Mouse (Mus musculus) adrenal gland, postnatal 10 days (tissue): Measurements from ENCODE around the gene Supv3l1. TPM values are rescaled to one million over a fixed set of nuclear protein-coding genes. Genes with fewer than 3 reads are reported as not detected.
"Not testable (repeated sequence)": the region's sequence is repeated elsewhere in the genome, so short reads cannot be mapped to it uniquely, and the experiment has no call there.

Experiments used
- DNase-seq: peaks from one replicate; pipeline ENCODE4 v3.0.0; 2021; ENCODE audit warnings: mixed read lengths
- long read RNA-seq, 2 experiments: library from polyadenylated mRNA; stranded (forward); transcript quantifications; one replicate each; pipeline ENCODE4 v2.0.0; 2021
- total RNA-seq, 2 experiments: library from RNA; stranded (reverse); gene quantifications; 2 replicates each; pipeline ENCODE4 v1.2.3; 2021

Gene Supv3l1
- 10 to 100 TPM; 34.5 to 41.8 TPM for total RNA-seq
- long read RNA-seq, experiment 1, transcript Supv3l1-201 (15 exons, 2,604 nt) = major isoform, 27 of 46 reads
- long read RNA-seq, experiment 1, partial matches to known transcripts = 6 of 46 reads
- long read RNA-seq, experiment 1, other reads (novel, unspliced or antisense) = 11 of 46 reads
- long read RNA-seq, experiment 2, transcript Supv3l1-201 (15 exons, 2,604 nt) = major isoform, 22 of 33 reads
- long read RNA-seq, experiment 2, partial matches to known transcripts = 0 of 33 reads
- long read RNA-seq, experiment 2, other reads (novel, unspliced or antisense) = 7 of 33 reads

DNA sequence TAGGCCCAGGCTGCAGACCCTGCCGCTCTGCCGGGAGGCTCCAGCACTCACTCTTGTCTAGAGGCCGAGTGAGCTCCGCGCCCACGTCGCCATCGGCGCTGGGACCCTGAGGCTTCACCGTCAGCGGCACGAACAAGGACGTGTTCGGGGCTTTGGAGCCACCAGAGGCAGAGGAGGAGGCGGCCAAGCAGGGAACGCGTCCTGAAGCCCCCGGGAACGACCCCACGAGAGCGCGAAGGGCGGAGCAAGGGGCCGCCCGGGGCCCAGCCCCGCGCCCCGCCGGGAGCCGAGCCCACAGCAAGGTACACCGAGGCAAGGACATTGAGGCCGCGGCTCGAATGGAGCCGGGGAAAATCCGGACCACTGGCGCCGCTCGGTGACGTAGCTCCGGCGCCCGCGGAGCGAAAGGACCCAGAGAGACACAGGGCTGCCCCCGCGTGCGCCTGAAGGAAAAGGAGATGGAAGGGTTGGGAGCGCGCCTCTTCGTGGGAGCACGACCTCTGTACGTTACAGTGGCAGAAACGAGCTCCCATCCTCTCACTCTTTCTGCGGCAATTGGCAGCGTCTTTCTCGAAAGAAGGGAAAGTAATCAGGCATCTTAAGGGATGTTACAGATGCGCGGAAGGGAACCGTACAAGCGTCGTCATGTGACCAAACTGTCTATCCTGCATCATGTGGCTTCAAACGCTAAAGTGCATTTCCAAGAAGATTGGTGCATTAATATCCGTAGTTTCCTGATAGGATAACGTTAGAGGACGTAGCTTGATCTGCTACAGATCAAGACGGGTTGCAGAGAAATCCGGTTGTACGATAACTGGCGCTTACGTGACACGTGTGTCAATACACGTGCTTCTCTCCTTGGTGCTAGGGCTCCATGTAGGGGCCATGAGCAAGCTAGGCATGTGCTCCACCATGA, at the start of gene Supv3l1, which contains the start of gene 4930507D05Rik:
TSS of gene Supv3l1 (minus strand) at position 375 of the 916 bp plus-strand sequence.
TSS of gene 4930507D05Rik (plus strand) at position 126 of the 916 bp plus-strand sequence.
- peak; percentile 96 for DNase-seq

DNA sequence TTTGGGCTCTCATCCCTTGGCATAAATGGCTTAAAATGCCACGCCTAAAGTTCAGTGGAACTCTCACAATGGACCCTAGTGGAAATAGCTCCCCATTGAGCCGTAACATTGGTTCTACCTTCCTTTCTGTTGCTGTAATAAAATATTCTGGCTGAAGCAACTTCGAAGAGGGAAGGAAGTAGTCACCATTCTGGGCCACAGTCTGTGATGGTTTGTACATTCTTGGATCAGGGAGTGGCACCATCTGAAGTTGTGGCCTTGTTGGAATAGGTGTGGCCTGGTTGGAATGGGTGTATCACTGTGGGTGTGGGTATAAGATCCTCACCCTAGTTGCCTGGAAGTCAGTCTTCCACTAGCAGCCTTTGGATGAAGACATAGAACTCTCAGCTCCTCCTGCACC, 42.1 kb upstream of the Supv3l1 start:
- not testable (repeated sequence) for DNase-seq

DNA sequence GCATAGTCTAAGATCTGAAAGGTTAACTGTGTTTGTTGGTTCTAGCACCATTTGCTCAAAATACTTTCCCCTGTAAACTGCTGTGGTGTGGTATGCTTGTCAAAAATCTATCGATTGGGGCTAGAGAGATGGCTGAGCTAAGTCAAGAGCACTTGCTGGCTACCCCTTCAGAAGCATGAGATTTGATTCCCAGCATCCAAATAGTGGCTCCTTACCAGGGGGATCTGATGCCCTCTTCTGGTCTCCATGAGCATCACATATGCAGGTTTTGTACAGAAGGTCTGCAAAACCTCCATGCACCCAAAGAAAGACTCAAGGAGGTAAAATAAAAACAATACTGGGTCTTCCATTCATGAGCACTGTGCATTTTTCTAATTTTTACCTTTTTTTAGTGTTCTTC, 38.7 kb upstream of the Supv3l1 start:
- peak; percentile 62 for DNase-seq

DNA sequence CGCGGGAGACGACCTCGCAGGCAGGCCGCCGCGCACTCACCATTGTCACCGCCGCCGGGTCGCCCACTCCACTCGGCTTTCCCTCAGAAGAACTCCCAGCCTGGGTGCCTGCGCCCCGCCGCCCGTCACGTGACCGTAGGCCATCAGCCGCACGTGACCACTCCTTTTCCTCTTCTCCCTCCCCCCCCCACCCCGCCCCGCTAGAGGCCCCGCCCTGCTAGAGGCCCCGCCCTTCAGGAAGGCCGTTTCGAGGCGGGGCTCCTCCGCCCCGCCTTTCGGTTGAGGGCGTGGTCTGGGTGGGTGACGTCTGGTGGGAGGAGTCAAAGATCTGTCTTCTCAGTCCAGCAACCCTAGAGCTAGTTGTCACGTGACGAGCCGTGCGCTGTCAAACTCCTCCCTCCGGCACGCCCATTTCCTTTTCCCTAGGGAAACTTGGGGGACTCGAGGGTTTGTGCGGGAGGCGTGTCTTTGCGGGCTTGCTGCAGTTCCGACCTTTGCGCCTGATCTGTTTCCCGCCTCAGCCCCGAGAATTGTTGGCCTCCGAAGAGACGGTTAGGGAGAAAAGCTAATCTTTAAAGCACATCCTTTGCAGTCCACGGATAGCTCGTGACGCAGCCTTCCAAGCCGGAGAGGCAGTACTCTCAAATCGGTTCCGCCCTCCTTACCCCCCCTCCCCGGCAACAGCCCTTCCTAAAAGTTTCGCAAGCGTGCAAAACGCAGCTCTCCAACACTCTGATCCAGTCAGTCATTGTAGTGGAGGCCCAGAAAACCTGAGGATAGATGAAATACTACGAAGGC, 37.3 kb upstream of the Supv3l1 start, which contains the start of gene Vps26a:
TSS of gene Vps26a (minus strand) at position 188 of the 798 bp plus-strand sequence.
- DNase-seq = peak; percentile 100

DNA sequence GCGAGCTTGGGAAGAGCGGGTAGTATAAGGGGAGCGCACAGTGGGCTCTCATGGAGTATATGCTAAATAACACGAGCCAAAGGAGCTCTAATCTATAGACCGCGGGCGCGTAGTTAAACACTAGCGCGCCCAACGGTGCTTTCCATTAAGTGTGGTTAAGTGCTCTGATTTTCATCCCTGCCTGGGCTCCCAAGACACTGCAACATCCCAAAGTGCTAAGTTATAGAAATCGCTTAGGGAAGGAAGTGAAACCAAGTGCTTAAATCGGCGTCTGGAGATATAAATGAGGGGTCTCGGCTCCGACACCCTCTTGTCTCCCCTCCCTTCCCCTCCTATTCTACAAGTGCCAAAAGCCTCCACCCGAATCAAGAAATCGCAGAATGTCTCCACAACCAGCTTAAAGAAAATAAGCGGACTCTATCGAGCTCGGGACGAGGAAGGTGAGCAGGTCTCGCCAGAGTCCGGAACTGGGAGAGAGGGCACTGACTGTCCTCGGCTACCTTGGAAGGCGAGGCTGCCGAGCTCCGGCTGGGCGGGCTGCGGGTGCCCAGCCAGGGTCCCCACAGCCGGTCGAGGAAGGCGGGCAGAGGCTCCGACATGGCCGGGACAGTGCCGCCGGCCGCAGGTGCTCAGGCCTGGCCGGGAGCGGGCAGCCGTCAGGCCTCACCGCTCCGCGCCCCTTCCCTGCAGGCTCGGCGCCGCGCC, 36.5 kb upstream of the Supv3l1 start:
- DNase-seq = peak; percentile 71

DNA sequence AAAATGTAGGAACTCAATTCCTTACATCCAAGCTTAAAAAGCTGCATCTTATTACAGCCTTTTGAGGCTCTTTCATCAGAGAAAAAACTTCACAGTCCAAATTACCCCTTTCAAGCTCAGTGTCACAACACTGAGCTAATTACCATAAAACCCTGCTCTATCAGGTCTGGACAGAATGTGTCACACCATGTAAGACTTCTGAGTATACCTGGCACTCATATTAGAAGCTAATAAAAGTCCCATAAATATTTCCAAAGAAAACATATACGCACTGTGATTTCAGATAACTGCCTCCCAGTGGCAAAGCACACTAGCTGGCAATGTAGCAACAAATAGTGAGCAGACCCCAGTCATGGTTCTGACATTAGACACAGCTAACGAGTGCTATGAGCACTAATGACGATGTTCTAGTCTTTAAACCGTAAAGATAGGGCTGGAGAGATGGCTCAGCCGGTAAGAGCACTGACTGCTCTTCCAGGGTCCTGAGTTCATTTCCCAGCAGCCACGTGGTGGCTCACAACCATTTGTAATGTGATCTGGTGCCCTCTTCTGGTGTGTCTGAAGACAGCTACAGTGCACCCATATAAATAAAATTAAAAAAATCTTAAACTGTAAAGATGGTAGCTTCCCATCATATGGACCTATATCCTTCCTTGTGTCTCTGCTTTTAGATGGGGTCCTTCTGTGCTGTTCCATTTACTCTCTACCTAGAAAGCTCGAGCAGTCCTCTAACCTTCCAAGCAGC, 31.7 kb upstream of the Supv3l1 start:
- no peak for DNase-seq

DNA sequence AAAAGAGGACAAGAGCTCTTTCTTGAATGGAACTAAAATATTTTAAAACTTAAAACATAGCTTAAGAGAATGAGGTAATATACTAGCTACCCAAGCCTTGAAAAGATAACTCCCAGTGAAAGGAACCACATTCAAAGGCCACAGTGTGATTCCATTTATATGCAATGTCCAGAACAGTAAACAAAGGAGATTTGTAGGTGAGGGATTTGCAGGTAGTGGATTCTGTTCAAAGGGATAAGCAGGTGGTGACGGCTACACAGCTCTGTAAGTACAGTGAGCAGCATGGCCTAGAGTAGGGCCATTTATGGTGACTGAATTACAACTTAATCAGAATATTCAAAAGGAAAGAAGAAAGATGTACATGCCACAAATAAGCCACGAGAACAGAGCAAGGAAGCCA, 27.4 kb upstream of the Supv3l1 start:
- no peak for DNase-seq

DNA sequence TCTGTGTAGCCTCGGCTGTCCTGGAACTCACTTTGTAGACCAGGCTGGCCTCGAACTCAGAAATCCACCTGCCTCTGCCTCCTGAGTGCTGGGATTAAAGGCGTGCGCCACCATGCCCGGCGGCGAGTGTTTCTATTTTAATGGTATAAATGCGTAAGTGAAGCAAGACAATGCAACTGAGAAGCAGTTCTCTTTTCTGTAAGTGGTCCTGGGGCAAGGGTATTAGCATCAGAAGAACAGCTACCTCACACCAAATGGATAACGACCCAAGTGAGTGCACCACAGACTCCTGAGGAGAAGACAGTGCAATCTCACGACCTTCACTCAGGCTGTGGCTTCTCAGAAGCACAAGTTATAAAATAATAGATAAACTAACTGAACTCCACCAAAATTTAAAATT, 25.4 kb upstream of the Supv3l1 start:
- no peak for DNase-seq

DNA sequence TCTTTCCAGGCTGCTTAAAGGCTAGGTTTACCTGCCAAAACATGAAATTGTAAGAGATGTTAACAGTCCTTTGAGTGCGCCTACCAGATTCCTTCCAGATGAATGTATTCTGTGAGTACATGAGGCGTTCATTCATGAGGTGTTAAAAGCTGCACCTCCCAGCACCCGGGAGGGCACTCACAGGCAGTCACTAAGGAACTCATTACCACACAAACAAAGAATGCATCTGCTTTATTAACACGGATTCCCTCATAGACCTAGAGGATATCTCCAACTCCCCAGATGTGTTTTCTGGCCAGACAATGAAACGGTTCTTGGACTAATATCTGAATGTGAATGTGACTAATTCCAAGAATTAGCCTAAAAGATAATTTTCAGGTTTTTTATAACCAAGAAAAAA, 21.6 kb upstream of the Supv3l1 start:
- DNase-seq = no peak

DNA sequence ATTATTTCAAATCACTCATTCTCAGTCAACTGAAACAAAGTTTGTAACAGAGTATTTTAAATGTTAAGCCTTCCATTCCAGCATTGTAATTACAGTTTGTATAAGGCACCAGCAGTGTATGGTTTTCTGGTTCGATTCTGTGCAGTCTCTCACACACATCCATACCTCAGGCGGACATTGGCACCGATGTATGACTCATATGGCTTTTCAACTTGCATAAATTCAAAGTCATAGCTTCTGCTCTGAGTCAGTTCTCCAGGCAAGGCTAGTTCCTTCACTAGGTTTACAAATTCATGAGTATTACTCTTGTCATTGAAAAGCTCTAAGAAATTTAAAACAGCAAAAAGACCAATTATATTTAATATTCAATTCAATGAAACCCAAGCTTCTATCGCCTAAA, 20.2 kb upstream of the Supv3l1 start:
- DNase-seq = no peak

DNA sequence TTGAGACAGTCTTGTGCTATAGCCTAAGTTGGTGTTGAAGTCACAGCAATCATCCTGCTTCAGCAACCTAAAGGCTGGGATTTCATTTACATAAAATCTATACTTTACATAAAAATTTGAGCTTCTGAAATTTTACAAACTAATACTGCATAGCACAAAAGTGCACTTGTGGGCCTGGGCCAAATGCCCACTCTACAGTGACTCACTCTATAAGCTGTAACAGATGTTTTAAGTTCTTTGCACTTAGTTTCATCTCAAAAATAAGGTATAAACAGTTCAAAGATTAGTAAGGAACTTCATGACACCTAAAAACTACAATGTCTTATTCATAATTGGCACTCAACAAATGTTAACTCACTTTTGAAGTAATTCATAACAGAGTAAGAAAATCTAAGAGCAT, 11.8 kb upstream of the Supv3l1 start:
- DNase-seq = no peak

DNA sequence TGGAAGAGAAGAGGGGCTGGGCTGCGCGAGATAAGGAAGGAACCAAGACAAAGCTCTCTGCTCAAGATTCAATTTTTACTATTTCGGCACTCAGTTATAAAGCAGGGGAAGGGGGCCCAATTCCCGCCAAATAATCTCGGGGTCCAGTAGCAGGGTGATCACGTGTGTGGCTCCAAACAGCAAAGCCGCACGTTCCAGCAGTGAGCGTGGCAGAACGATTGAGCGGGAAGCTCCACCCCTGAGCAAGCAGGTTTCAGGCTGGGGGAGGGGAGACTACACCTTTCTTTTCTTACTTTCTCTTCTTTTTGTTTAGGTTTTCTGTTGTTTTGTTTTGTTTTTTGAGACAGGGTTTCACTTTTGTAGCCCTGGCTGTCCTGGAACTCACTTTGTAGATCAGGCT, 2.5 kb upstream of the Supv3l1 start:
- DNase-seq = not testable (repeated sequence)

DNA sequence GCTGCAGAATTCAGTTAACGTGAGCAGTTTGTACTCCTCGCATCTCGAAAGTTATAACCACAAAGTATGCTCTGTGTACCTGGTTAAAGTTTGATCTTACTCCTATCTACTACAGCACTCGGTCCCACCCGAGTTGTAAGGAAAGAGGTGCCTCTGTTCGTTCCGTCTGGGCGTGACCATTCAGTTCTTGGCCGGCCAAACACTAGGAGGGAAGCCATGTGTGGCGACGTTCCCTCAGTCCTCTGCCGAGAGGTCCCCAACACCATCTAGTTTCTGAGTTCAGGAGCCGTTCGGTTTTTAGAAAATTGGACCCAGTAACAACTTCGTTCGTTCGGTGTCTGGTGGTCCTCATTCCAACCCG, 722 bp upstream of the Supv3l1 start:
- DNase-seq = no peak

DNA sequence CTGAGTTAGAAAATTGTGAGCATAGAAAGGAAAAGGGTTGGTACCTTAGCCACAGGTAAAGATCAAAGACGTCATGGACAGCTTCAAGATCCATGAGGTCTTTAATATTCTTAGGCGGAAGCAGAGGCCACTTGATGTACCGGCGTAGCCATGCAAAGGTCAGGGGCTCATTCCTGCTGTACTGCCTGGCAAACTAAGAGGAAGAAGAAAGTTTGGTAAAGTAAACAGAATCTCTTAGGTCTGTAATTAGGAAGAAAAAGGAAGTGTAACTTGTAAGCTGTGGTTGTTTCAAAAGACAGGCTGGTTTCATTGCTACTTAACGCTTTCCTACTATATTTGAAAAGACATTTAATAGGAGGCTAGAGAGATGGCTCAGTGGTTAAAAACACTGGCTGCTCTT, 19.1 kb downstream of the Supv3l1 start:
- no peak for DNase-seq

DNA sequence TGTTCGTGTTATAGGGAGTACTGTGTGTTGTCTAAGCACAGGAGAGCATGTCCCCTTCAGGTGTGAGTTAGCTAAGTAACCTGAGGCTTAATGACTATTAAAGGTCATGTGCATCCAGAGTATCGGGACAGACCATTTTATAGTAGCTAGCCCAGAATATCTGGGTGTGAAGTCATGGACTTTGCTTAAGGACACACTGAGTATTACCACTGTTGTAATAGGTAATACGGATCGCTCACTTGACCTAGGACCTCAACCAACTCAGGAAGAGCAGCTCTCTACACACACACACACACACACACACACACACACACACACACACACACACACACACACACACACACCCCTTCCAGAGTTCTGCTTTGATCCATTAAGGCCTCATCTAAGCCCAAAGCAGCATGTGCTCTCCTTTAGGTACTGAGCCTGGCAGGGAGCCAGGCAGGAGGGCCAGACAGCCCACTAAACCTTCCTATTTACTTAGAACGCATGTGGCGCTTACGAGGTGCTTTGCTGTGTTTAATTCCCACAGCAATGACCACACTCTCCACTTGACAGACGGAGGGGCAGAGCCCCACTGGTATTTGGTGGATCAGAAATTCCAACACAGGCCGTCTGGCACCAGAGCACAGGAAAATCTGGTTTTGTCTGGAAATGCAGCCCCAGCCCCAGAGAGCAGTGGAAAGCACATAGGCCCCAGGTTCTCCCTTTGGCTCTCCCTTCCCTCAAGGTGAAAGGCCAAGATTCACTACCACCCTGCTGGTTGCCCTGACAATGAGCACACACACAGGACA, 24.3 kb downstream of the Supv3l1 start:
- DNase-seq = no peak

DNA sequence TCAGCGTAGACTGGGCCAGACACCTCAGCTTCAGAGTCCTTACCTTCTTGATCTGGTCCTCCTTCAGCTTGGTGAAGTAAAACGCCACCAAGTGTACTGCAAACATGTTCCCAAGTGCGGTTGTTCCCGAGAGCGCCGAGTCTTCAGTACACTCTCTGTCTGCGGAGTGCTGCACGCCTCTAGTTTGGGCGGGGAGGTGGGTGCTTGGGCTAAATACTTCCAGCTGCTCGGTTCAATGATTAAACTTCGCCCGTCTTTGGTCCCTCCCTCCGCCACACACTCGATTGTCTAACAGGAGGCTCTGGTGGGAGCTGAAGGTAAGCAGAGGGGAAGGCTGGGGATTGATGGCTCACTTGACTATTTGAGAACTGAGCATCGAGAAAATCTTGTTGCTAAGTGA, 27.3 kb downstream of the Supv3l1 start, which contains the start of gene Hkdc1:
TSS of gene Hkdc1 (minus strand) at position 237 of the 400 bp plus-strand sequence.
- DNase-seq = no peak

DNA sequence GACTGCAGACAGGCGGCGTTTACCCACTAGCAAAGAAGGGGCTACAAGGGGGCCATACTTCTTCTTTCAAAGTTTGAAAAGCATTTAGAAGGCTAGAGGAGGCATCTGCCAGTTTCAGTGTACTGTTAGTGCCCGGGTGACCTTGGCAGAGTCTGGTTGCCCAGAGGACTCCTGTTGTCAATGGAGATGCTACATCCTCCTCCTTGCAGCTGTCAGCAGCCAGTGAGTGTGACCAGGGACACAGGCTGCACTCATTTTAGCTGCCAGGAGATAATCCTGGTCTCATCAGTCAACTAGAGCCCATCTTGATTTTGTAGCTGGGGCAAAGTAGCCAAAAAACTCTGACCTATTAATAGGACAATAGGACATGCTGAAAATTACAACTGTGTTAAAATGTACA, 28.4 kb downstream of the Supv3l1 start:
- no peak for DNase-seq

DNA sequence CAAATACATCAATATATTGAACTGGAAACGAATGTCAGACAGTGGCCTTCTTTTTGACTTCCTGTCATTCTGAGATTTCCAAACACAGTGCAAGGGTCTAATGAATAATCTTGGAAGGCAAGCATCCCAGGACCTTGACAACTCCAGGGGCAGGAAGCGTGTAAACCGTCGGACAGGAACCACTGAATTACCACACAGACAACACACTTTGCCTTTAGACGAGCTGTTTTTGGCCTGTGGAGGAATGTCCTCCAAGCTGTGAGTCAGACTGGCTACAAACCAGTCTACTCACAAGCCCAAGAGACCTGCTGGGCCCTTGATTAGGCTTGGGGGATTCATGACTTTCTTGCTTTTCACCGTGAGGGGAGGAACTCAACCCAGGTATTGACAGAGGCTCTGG, 29.1 kb downstream of the Supv3l1 start:
- DNase-seq = no peak

DNA sequence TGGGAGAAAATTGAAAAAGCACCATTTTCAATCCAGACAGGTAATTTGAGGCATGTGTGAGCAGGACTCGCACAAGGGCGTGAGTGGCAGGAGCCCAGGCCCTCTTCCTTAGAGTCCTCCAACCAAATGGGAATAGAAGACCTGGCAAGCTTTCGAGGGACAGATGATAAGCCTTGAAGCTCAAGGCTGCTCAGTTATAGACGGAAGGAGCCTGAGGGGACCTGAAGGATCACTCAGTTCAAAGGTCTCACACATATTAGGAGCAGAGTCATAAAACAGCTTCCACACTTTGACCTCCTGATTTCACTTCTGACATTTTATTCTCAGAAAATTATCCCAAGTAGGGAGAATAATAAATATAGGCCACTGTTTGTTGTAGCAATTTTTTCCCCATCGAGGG, 30.1 kb downstream of the Supv3l1 start:
- DNase-seq = no peak

DNA sequence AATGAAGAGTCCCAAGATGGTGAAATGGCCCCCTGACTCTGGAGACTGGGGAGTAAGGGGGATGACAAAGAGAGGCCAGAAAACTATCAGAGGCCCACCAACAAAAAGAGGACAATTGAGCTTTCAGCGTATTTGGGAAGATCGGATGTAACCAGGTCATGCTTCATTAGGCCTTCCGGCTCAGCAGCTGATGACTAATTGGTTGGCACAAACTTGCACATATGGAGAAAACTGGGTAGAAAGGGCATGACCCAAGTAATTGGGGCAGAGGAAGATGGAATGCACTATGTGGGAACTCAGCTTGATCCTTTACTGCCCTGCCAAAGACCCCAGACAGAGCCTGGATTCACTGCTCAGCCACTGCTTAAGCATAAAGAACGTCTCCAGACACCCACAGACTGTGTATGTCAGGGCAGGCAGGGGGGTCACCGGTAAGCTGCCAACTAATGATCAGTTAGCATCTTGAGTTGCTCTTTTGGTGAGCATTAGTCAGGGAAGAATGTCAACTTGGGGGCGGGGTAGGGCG, 30.6 kb downstream of the Supv3l1 start:
- no peak for DNase-seq
